Mouse (Mus musculus) C2C12 (cell line): ENCODE measurements at regions not wholly inside any gene's neighbourhood (a gene's known extent, or its start where the extent isn't known, plus 50 kb on each side); places are given as distances from the start of the nearest gene placed in this dataset.

Source experiments
- CEBPB ChIP-seq: IDR thresholded peaks from one replicate; pipeline ENCODE4 v1.6.1; 2011; ENCODE audit warnings: low read depth, mild to moderate bottlenecking, control low read depth, moderate library complexity
- CTCF ChIP-seq: IDR thresholded peaks from one replicate; pipeline ENCODE4 v1.5.1; 2011; ENCODE audit not compliant: control insufficient read depth, insufficient read depth, insufficient read length
- FOSL1 ChIP-seq: IDR thresholded peaks from one replicate; pipeline ENCODE4 v1.8.0; 2011; ENCODE audit warnings: mild to moderate bottlenecking, low read length; ENCODE audit not compliant: poor library complexity, insufficient read depth, severe bottlenecking
- MAX ChIP-seq: IDR thresholded peaks from one replicate; pipeline ENCODE4 v1.6.1; 2011; ENCODE audit warnings: mild to moderate bottlenecking, control low read depth
- MYOG ChIP-seq: IDR thresholded peaks from one replicate; pipeline ENCODE4 v1.6.1; 2011; ENCODE audit not compliant: control insufficient read depth, insufficient read length; ENCODE audit errors: extremely low read depth
- USF1 ChIP-seq: IDR thresholded peaks from one replicate; pipeline ENCODE4 v1.6.1; 2011; ENCODE audit warnings: low read depth, mild to moderate bottlenecking, control low read depth, moderate library complexity

- no peak for TF ChIP-seq MAX
- TF ChIP-seq CTCF, result no peak
- no peak for TF ChIP-seq MYOG
- no peak for TF ChIP-seq USF1
- TF ChIP-seq CEBPB, result no peak
- no peak for TF ChIP-seq FOSL1
Observed at GRCm38 (mm10) chr6:51693984-51694383, 170.3 kb downstream of the Snx10 start.
